Mouse (Mus musculus) liver, embryonic 13.5 days (tissue): ENCODE measurements around the gene Ubqln3. TPM values are rescaled to one million over a fixed set of nuclear protein-coding genes. Genes with fewer than 3 reads are reported as not detected.

Experiments
- ATAC-seq: fragments of 200-750 bp; cut with Nextera tagmentation; 2 replicates; pipeline ENCODE4 v1.8.0; 2017; ENCODE audit warnings: low read depth, mild to moderate bottlenecking, moderate number of reproducible peaks, moderate library complexity
- DNase-seq: peaks from one replicate; pipeline ENCODE4 v3.0.0; 2022
- H3K27ac ChIP-seq: fragments of 300-500 bp; sonication (generic); 2 replicates; pipeline ENCODE4 v1.5.1; 2015; ENCODE audit warnings: moderate library complexity, mild to moderate bottlenecking, inconsistent platforms
- H3K27me3 ChIP-seq: fragments of 300-500 bp; sonication (generic); 2 replicates; pipeline ENCODE4 v1.6.1; 2015; ENCODE audit warnings: mild to moderate bottlenecking, inconsistent platforms
- H3K36me3 ChIP-seq: fragments of 300-500 bp; sonication (generic); 2 replicates; pipeline ENCODE4 v1.6.1; 2015; ENCODE audit warnings: mild to moderate bottlenecking, inconsistent platforms
- H3K4me1 ChIP-seq: fragments of 300-500 bp; sonication (generic); replicated peaks from 2 replicates; pipeline ENCODE4 v1.6.1; 2015; ENCODE audit warnings: inconsistent platforms
- H3K4me2 ChIP-seq: fragments of 300-500 bp; sonication (generic); 2 replicates; pipeline ENCODE4 v1.6.1; 2015; ENCODE audit warnings: inconsistent platforms, mild to moderate bottlenecking, moderate library complexity
- H3K4me3 ChIP-seq: fragments of 300-500 bp; sonication (generic); replicated peaks from 2 replicates; pipeline ENCODE4 v1.5.1; 2015; ENCODE audit warnings: mild to moderate bottlenecking, inconsistent platforms
- H3K9ac ChIP-seq: fragments of 300-500 bp; sonication (generic); 2 replicates; pipeline ENCODE4 v1.6.1; 2015; ENCODE audit warnings: mild to moderate bottlenecking, inconsistent platforms
- H3K9me3 ChIP-seq: fragments of 300-500 bp; sonication (generic); replicated peaks from 2 replicates; pipeline ENCODE4 v1.6.1; 2016; ENCODE audit warnings: inconsistent platforms
- WGBS: fragments of 180-500 bp; shearing (Covaris S2); methylation state at CpG from one replicate; pipeline ENCODE4 v1.1.7; 2015; ENCODE audit not compliant: insufficient replicate concordance; 5-methylcytosine and 5-hydroxymethylcytosine counted together
- polyA plus RNA-seq: library from polyadenylated mRNA; unstranded; fragments of >200 nt; fragmentation: Nextera tagmentation; extraction: Ambion mirVana; gene quantifications from 2 replicates; pipeline ENCODE4 v1.2.1, GENCODE M21; 2015

Gene Ubqln3
- polyA plus RNA-seq, result not detected in 2 replicates

GRCm38 (mm10) chr7:104143179-104143578, at the start of gene Ubqln3:
TSS of gene Ubqln3 (minus strand) at chr7:104143279.
- H3K4me3 ChIP-seq, result no peak within 1 kb of the TSS
- H3K9me3 ChIP-seq, result no peaks in the 10 kb centered on the region
- H3K27me3 ChIP-seq, result no peaks in the 10 kb centered on the region
- H3K36me3 ChIP-seq, result no peaks in the 10 kb centered on the region
- no peak within 1 kb of the TSS for H3K9ac ChIP-seq
- DNase-seq (no peak), ATAC-seq (no peak)
- H3K4me1 ChIP-seq, result no peaks in the 10 kb centered on the region
- H3K4me2 ChIP-seq, result no peak within 1 kb of the TSS
- no peak within 1 kb of the TSS for H3K27ac ChIP-seq
- 59% methylated on average over 3 of the region's 3 CpGs for WGBS

GRCm38 (mm10) chr7:104191275-104191674, 48.2 kb upstream of the Ubqln3 start:
- WGBS, result 37% methylated on average over 9 of the region's 9 CpGs
- ATAC-seq, result no peak
- H3K36me3 ChIP-seq, result no peaks in the 10 kb centered on the region

GRCm38 (mm10) chr7:104183292-104183691, 40.2 kb upstream of the Ubqln3 start, which contains the start of gene Olfr648:
TSS of gene Olfr648 (minus strand) at chr7:104183392.
- ATAC-seq, result no peak
- H3K27me3 ChIP-seq, result no peaks in the 10 kb centered on the region
- no peak within 1 kb of the TSS for H3K4me3 ChIP-seq
- no peak within 1 kb of the TSS for H3K27ac ChIP-seq
- no peak within 1 kb of the TSS for H3K9ac ChIP-seq
- H3K4me1 ChIP-seq, result no peaks in the 10 kb centered on the region
- H3K9me3 ChIP-seq, result no peaks in the 10 kb centered on the region
- no peak for DNase-seq
- 61% methylated on average over 2 of the region's 2 CpGs for WGBS
- no peaks in the 10 kb centered on the region for H3K36me3 ChIP-seq
- H3K4me2 ChIP-seq, result no peak within 1 kb of the TSS

More at GRCm38 (mm10) chr7:104191275-104191674, 48.2 kb upstream of the Ubqln3 start:
- H3K27me3 ChIP-seq, result no peaks in the 10 kb centered on the region
- H3K27ac ChIP-seq, result no peak overlapping the region
- no peaks in the 10 kb centered on the region for H3K4me1 ChIP-seq
- H3K9me3 ChIP-seq, result no peaks in the 10 kb centered on the region
- no peak overlapping the region for H3K4me3 ChIP-seq
- no peak overlapping the region for H3K9ac ChIP-seq
- no peak overlapping the region for H3K4me2 ChIP-seq
- no peak for DNase-seq

GRCm38 (mm10) chr7:104179074-104179473, 36.0 kb upstream of the Ubqln3 start:
- H3K27ac ChIP-seq, result no peak overlapping the region
- no peaks in the 10 kb centered on the region for H3K9me3 ChIP-seq
- no peaks in the 10 kb centered on the region for H3K36me3 ChIP-seq
- H3K4me1 ChIP-seq, result no peaks in the 10 kb centered on the region
- no peak overlapping the region for H3K4me3 ChIP-seq
- no peak overlapping the region for H3K4me2 ChIP-seq
- no peaks in the 10 kb centered on the region for H3K27me3 ChIP-seq
- ATAC-seq, result no peak
- DNase-seq, result no peak
- WGBS, result 69% methylated on average over 1 of the region's 1 CpGs
- H3K9ac ChIP-seq, result no peak overlapping the region

DNA sequence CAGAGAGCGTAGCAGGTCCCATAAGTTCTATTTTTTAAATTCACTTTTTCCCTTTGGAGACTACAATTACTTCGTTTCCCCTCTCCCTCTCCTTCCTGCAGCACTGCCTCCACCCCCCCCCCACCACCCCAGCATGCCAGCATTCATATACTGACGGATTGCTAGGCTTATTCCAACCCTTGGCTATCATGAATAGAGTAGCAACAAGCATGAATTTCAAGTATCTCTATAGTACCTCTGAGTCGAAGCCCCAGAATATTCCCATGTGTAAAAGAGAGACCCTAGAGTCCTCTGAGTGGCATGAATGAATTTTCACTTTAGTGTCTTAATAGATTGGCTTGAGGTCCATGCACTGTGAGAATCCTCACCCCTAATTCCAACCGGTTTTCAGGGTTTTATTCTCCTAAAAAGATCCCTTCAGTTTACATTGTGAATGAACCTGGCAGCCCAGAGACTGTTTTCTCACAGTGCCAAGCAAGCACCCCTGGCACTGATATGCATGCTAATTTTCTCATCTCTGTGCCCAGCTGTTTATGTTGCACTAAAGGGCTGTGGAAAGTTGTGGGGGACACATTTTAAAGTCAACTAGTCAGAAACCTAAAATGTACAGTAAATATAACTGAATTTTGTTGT, 35.5 kb upstream of the Ubqln3 start:
- H3K9me3 ChIP-seq, result no peaks in the 10 kb centered on the region
- DNase-seq, result no peak
- H3K4me3 ChIP-seq, result no peak overlapping the region
- H3K27ac ChIP-seq, result no peak overlapping the region
- no peak for ATAC-seq
- no peaks in the 10 kb centered on the region for H3K4me1 ChIP-seq
- no peaks in the 10 kb centered on the region for H3K27me3 ChIP-seq
- no peaks in the 10 kb centered on the region for H3K36me3 ChIP-seq
- no peak overlapping the region for H3K4me2 ChIP-seq
- 52% methylated on average over 5 of the region's 5 CpGs for WGBS
- H3K9ac ChIP-seq, result no peak overlapping the region

GRCm38 (mm10) chr7:104175085-104175484, 32.0 kb upstream of the Ubqln3 start:
- DNase-seq (no peak), ATAC-seq (no peak)
- no peak overlapping the region for H3K27ac ChIP-seq
- no peaks in the 10 kb centered on the region for H3K4me1 ChIP-seq
- no peaks in the 10 kb centered on the region for H3K36me3 ChIP-seq
- no peak overlapping the region for H3K4me3 ChIP-seq
- H3K9ac ChIP-seq, result no peak overlapping the region
- 65% methylated on average over 1 of the region's 1 CpGs for WGBS
- no peaks in the 10 kb centered on the region for H3K27me3 ChIP-seq
- H3K4me2 ChIP-seq, result no peak overlapping the region
- no peaks in the 10 kb centered on the region for H3K9me3 ChIP-seq

DNA sequence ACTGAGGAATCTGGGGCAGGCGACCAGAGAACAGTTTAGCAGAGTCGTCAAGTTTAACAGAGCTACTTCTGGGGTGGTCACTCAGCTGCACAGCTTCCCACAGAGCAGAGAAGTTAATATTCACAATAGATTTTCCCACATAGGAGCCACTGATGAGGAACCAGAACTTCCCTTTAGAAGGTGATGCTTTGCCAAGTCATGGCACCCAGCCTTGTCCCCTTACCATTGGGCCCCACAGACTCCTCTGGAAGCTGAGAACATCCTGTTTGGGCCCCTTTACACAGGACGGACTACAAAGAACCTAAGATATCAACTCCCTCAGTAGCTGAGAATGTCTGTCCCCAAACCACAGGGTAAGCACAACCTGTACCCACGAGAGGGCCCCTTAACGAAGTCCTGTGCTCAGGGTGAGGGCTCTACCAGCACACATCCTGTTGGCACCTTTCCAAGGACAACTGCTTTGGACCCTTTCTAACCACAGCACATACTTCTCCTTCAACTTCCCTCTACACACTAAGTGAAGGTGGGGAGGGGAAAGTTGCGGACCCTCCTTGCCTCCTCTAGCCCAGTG, 26.6 kb upstream of the Ubqln3 start:
- Histone ChIP-seq H3K9me3 (no peaks in the 10 kb centered on the region), H3K27ac (no peak overlapping the region), H3K36me3 (no peaks in the 10 kb centered on the region), H3K4me2 (no peak overlapping the region), H3K9ac (no peak overlapping the region), H3K27me3 (no peaks in the 10 kb centered on the region), H3K4me3 (no peak overlapping the region), H3K4me1 (no peaks in the 10 kb centered on the region)
- WGBS, result 21% methylated on average over 6 of the region's 6 CpGs
- ATAC-seq (peak; percentile 20; the same call in 1 of the 2 replicates), DNase-seq (no peak)

GRCm38 (mm10) chr7:104167105-104167504, 24.0 kb upstream of the Ubqln3 start:
- 35% methylated on average over 6 of the region's 6 CpGs for WGBS
- no peaks in the 10 kb centered on the region for H3K4me1 ChIP-seq

GRCm38 (mm10) chr7:104150456-104150855, 7.4 kb upstream of the Ubqln3 start, which contains the start of gene Ubqlnl:
TSS of gene Ubqlnl (minus strand) at chr7:104150556.
- Histone ChIP-seq H3K27ac (no peak within 1 kb of the TSS), H3K9ac (no peak within 1 kb of the TSS), H3K9me3 (no peaks in the 10 kb centered on the region), H3K4me2 (no peak within 1 kb of the TSS), H3K36me3 (no peaks in the 10 kb centered on the region), H3K4me3 (no peak within 1 kb of the TSS), H3K27me3 (no peaks in the 10 kb centered on the region), H3K4me1 (no peaks in the 10 kb centered on the region)
- 68% methylated on average over 2 of the region's 2 CpGs for WGBS
- ATAC-seq, result no peak
- DNase-seq, result no peak

More at GRCm38 (mm10) chr7:104167105-104167504, 24.0 kb upstream of the Ubqln3 start:
- no peak overlapping the region for H3K27ac ChIP-seq
- no peaks in the 10 kb centered on the region for H3K27me3 ChIP-seq
- DNase-seq (no peak), ATAC-seq (0 out of 2 replicates have a peak, but pooled peaks have one; percentile 15)
- no peaks in the 10 kb centered on the region for H3K36me3 ChIP-seq
- H3K9me3 ChIP-seq, result no peaks in the 10 kb centered on the region
- no peak overlapping the region for H3K4me2 ChIP-seq
- H3K9ac ChIP-seq, result no peak overlapping the region
- no peak overlapping the region for H3K4me3 ChIP-seq

DNA sequence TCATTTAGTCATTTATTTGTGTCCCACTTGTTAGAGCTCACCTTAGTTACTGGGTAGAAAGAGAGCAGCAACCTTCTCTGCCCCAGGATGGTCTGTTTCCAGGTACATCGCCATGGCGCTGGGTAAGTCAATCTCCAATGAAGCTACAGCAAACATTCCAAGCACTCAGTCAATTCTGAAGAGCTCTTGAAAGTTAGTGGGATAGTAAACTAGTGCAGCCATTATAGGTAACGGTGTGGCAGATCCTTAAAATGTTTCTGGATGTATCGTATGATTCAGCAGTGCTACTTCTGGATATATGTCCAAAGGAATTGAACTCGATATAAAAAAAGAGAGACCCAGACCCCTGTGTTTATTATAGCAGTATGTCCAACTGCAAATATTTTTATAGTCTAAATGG, 5.8 kb downstream of the Ubqln3 start, which contains the start of gene Olfr643:
Gene Olfr643 (minus strand): TSS at position 101 of the 400 bp plus-strand sequence.
- no peaks in the 10 kb centered on the region for H3K9me3 ChIP-seq
- no peak within 1 kb of the TSS for H3K27ac ChIP-seq
- H3K4me1 ChIP-seq, result no peaks in the 10 kb centered on the region
- WGBS, result 69% methylated on average over 5 of the region's 5 CpGs
- no peak within 1 kb of the TSS for H3K9ac ChIP-seq
- H3K4me2 ChIP-seq, result no peak within 1 kb of the TSS
- H3K36me3 ChIP-seq, result no peaks in the 10 kb centered on the region
- no peaks in the 10 kb centered on the region for H3K27me3 ChIP-seq
- DNase-seq (no peak), ATAC-seq (no peak)
- H3K4me3 ChIP-seq, result no peak within 1 kb of the TSS

- no peaks in the 10 kb centered on the region for H3K36me3 ChIP-seq
- H3K9me3 ChIP-seq, result no peaks in the 10 kb centered on the region
- H3K4me2 ChIP-seq, result no peak within 1 kb of the TSS
- no peak within 1 kb of the TSS for H3K9ac ChIP-seq
- WGBS, result 83% methylated on average over 5 of the region's 5 CpGs
- DNase-seq (no peak), ATAC-seq (no peak)
- no peaks in the 10 kb centered on the region for H3K27me3 ChIP-seq
- no peak within 1 kb of the TSS for H3K27ac ChIP-seq
- H3K4me1 ChIP-seq, result no peaks in the 10 kb centered on the region
- no peak within 1 kb of the TSS for H3K4me3 ChIP-seq
These were observed 13.4 kb downstream of the Ubqln3 start, which contains the start of gene Ubqln5 for GRCm38 (mm10) chr7:104129726-104130125. TSS of gene Ubqln5 (minus strand) at chr7:104129826.

DNA sequence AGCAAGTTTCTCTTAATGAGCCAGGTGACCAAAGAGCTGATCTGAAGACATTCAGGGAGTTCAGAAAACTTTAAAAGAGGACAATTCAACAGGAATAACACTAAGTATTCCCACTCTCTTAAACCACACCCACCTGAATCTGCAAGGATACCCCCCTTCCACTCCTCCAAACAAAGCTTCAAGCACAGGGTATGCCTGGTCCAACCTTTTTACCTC, 38.4 kb downstream of the Ubqln3 start, which contains the start of gene Olfr646:
Gene Olfr646 (plus strand): TSS at position 117 of the 216 bp plus-strand sequence.
- ATAC-seq, result no peak
- no peaks in the 10 kb centered on the region for H3K9me3 ChIP-seq
- DNase-seq, result no peak

More for the DNA sequence above, 38.4 kb downstream of the Ubqln3 start, which contains the start of gene Olfr646:
- Histone ChIP-seq H3K27ac (no peak within 1 kb of the TSS), H3K4me1 (no peaks in the 10 kb centered on the region), H3K4me3 (no peak within 1 kb of the TSS), H3K9ac (no peak within 1 kb of the TSS), H3K36me3 (no peaks in the 10 kb centered on the region), H3K27me3 (no peaks in the 10 kb centered on the region), H3K4me2 (no peak within 1 kb of the TSS)
